Mouse (Mus musculus) lung, embryonic 16.5 days (tissue): ENCODE measurements at regions not wholly inside any gene's neighbourhood (a gene's known extent, or its start where the extent isn't known, plus 50 kb on each side); places are given as distances from the start of the nearest gene placed in this dataset.

Experiments used
- ATAC-seq: fragments of 200-750 bp; cut with Nextera tagmentation; 2 replicates; pipeline ENCODE4 v1.8.0; 2017; ENCODE audit warnings: low read depth, mild to moderate bottlenecking, moderate library complexity
- H3K27ac ChIP-seq: fragments of 300-500 bp; sonication (generic); 2 replicates; pipeline ENCODE4 v1.5.1; 2014; ENCODE audit warnings: mild to moderate bottlenecking, control low read depth, low read length
- H3K27me3 ChIP-seq: fragments of 300-500 bp; sonication (generic); 2 replicates; pipeline ENCODE4 v1.6.1; 2014; ENCODE audit warnings: low read depth, low read length, mixed read lengths; ENCODE audit not compliant: control insufficient read depth, insufficient read depth
- H3K36me3 ChIP-seq: fragments of 300-500 bp; sonication (generic); 2 replicates; pipeline ENCODE4 v1.6.1; 2014; ENCODE audit warnings: low read length; ENCODE audit not compliant: control insufficient read depth, insufficient read depth
- H3K4me1 ChIP-seq: fragments of 300-500 bp; sonication (generic); replicated peaks from 2 replicates; pipeline ENCODE4 v1.6.1; 2014; ENCODE audit warnings: low read length, mixed read lengths; ENCODE audit not compliant: control insufficient read depth, insufficient read depth
- H3K4me2 ChIP-seq: fragments of 300-500 bp; sonication (generic); 2 replicates; pipeline ENCODE4 v1.6.1; 2014; ENCODE audit warnings: low read depth, low read length, control low read depth
- H3K4me3 ChIP-seq: fragments of 300-500 bp; sonication (generic); 2 replicates; pipeline ENCODE4 v1.5.1; 2014; ENCODE audit warnings: mild to moderate bottlenecking, low read length, control low read depth
- H3K9ac ChIP-seq: fragments of 300-500 bp; sonication (generic); 2 replicates; pipeline ENCODE4 v1.6.1; 2014; ENCODE audit warnings: low read length, control low read depth
- H3K9me3 ChIP-seq: fragments of 300-500 bp; sonication (generic); 2 replicates; pipeline ENCODE4 v1.6.1; 2016; ENCODE audit warnings: low read length; ENCODE audit not compliant: control insufficient read depth
- WGBS: fragments of 180-500 bp; shearing (Covaris S2); extraction: QIAGEN DNeasy Blood & Tissue Kit; methylation state at CpG from one replicate; pipeline ENCODE4 v1.1.7; 2014; 5-methylcytosine and 5-hydroxymethylcytosine counted together

DNA sequence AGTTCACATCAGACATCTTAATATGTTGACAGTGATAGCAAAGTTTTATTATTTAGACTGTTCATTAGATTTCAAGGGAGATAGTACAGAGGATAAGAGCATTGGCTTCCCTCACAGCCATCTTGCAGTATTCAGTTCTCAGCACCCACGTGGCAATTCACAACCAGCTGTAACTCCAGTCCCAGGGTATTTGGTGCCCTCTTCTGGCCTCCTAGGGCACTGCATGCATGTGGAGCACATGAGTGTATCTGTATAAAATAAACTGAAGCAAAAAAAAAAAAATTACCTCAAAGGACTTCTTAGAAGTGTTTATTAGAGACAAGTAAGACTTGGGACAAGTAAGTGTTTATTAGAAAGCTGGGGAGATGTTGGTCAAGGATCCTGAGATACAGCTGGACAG is 849.3 kb upstream of the Tmem132c start:
- Histone ChIP-seq H3K9me3 (no peaks in the 10 kb centered on the region), H3K36me3 (no peaks in the 10 kb centered on the region), H3K4me1 (no peaks in the 10 kb centered on the region), H3K9ac (no peak overlapping the region), H3K27me3 (no peaks in the 10 kb centered on the region), H3K27ac (no peak overlapping the region), H3K4me2 (no peak overlapping the region), H3K4me3 (no peak overlapping the region)
- ATAC-seq, result no peak
- WGBS, result 37% methylated on average over 1 of the region's 1 CpGs

DNA sequence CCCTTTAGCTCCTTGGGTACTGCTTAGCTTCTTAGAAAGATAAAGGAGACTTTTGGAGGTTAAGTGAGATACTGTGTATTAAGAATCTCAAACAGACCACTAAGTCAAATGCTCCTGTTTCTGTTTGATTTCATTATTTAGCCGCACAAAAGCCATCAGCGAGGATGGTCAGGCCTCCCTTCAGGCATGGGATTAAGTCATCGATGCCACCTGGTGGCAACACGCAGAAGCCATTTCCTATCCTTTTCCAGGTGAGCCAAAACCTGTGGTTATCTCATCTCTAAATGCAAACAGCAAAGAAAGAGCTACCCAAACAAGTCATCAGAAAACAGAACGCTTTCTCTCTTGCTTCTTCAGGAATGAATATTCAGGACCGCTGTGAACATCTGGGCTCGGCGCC is 846.3 kb upstream of the Tmem132c start:
- Histone ChIP-seq H3K27me3 (no peaks in the 10 kb centered on the region), H3K9me3 (no peaks in the 10 kb centered on the region; the same call in 1 of the 2 replicates), H3K36me3 (no peaks in the 10 kb centered on the region), H3K4me1 (no peaks in the 10 kb centered on the region), H3K4me3 (no peak overlapping the region), H3K4me2 (no peak overlapping the region), H3K9ac (no peak overlapping the region), H3K27ac (no peak overlapping the region)
- 46% methylated on average over 8 of the region's 8 CpGs for WGBS
- ATAC-seq, result no peak

DNA sequence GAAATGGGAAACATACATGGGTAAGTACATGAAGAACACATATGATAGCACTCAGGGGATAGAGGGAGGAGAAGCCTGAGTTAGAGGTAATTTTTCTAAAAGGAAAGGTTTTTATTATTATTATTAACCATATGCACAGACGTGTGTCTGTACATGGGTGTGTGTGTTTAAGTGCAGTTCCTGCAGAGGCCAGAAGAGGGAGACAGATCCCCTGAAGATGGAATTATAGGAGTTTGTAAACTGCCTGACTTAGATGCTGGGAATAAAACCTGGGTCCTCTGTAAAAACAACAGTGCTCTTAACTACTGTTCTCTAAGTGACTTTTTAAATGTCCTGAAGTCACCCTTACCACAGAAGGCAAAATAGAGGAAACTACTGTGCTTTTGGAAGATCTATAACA is 809.9 kb upstream of the Tmem132c start:
- Histone ChIP-seq H3K9ac (no peak overlapping the region), H3K4me2 (no peak overlapping the region), H3K4me3 (no peak overlapping the region), H3K27me3 (no peaks in the 10 kb centered on the region), H3K36me3 (no peaks in the 10 kb centered on the region), H3K27ac (no peak overlapping the region), H3K9me3 (0 out of 2 replicates have a peak, but pooled peaks cover 5% of the 10 kb centered on the region), H3K4me1 (no peaks in the 10 kb centered on the region)
- ATAC-seq, result no peak
- 60% methylated on average over 1 of the region's 1 CpGs for WGBS

DNA sequence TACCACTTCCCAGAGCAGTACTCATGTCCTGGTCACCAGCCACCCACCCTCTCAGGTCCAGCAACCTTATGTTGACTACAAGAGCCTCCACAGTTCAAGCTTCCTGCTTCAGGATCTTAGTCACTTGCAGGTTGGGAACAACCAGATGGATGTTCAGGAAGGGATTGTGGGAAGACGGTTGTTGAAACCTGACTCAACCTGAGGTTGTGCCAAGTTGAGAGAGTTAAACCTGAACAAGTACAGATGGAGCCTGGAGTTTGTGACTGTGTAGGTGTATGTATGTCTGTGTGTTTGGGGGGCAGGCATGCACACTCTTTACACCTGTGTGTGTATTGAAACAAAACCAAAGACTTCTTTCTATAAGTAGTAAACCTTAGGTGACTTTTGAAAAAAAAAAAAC is 802.9 kb upstream of the Tmem132c start:
- no peaks in the 10 kb centered on the region for H3K9me3 ChIP-seq
- no peak overlapping the region for H3K27ac ChIP-seq
- no peak overlapping the region for H3K4me3 ChIP-seq
- no peaks in the 10 kb centered on the region for H3K4me1 ChIP-seq
- no peaks in the 10 kb centered on the region for H3K27me3 ChIP-seq
- 75% methylated on average over 1 of the region's 1 CpGs for WGBS
- no peak overlapping the region for H3K9ac ChIP-seq
- no peaks in the 10 kb centered on the region for H3K36me3 ChIP-seq
- ATAC-seq, result no peak
- H3K4me2 ChIP-seq, result no peak overlapping the region

DNA sequence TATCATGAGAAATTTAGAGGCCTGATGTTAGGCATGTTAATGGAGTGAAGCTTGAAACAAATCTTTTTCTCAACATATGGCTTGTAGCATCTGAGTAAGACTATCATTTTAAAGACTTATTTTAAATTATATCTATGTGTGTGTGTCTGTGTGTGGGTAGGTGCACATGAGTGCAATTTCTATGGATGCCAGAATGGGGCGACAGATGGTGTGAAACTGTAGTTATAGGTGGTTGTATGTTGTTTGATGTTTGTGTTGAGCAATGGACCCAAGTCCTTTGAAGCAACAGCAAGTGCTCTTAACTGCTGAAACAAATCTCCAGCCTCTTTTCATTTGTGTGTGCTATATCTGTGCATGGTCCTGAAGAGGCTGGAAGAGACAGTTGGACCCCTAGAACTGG is 801.1 kb upstream of the Tmem132c start:
- Histone ChIP-seq H3K27ac (no peak overlapping the region), H3K4me1 (no peaks in the 10 kb centered on the region), H3K4me2 (no peak overlapping the region), H3K9me3 (no peaks in the 10 kb centered on the region), H3K36me3 (no peaks in the 10 kb centered on the region), H3K9ac (no peak overlapping the region), H3K27me3 (no peaks in the 10 kb centered on the region), H3K4me3 (no peak overlapping the region)
- ATAC-seq, result no peak
- 88% methylated on average over 1 of the region's 1 CpGs for WGBS

DNA sequence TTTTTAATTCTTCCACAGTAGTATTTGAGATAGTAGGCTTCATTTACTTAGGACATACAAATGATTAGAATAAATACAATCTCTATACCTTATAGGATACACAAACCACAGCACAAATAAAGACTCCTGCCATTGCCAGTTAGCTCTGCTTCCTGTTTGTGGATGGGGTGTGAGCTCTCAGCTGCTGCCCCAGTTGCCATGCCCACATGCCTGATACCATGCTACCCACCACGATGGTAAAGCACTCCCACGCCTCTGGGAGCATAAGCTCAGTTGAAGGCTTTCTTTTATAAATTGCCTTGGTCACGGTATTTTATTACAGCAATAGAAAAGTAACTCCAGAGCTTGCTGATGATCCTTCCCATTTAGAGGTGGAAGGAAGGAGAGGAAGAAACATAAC is 765.8 kb upstream of the Tmem132c start:
- no peak overlapping the region for H3K27ac ChIP-seq
- no peak for ATAC-seq

DNA sequence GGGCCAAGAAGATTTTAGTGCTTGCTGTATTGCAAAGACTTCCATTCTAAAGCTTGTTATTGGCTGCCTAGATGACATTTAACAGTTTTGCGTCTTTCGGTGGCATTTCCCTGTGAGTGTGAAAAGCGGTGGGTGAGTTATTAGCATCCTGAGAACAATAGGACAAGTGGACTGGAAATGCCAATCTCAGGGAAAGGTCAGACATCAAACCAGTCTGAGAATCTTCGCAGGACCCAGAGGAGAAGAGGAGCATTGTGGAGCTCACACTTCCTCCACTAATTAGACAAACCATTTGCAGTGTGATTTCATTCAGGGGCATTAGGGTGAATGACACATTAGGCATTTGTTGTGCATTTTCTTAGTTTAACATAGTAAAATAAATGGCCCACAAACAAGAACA is 719.5 kb upstream of the Tmem132c start:
- WGBS, result 79% methylated on average over 4 of the region's 4 CpGs
- no peaks in the 10 kb centered on the region for H3K36me3 ChIP-seq
- H3K4me2 ChIP-seq, result no peak overlapping the region
- no peak overlapping the region for H3K27ac ChIP-seq
- no peak overlapping the region for H3K4me3 ChIP-seq
- no peaks in the 10 kb centered on the region for H3K27me3 ChIP-seq
- no peaks in the 10 kb centered on the region for H3K9me3 ChIP-seq
- no peak overlapping the region for H3K9ac ChIP-seq
- ATAC-seq, result no peak
- no peaks in the 10 kb centered on the region for H3K4me1 ChIP-seq

More for the DNA sequence above, 765.8 kb upstream of the Tmem132c start:
- no peak overlapping the region for H3K4me3 ChIP-seq
- no peak overlapping the region for H3K4me2 ChIP-seq
- H3K27me3 ChIP-seq, result no peaks in the 10 kb centered on the region
- H3K36me3 ChIP-seq, result no peaks in the 10 kb centered on the region
- H3K9ac ChIP-seq, result no peak overlapping the region
- H3K4me1 ChIP-seq, result no peaks in the 10 kb centered on the region
- no peaks in the 10 kb centered on the region for H3K9me3 ChIP-seq
- WGBS, result 74% methylated on average over 3 of the region's 3 CpGs

DNA sequence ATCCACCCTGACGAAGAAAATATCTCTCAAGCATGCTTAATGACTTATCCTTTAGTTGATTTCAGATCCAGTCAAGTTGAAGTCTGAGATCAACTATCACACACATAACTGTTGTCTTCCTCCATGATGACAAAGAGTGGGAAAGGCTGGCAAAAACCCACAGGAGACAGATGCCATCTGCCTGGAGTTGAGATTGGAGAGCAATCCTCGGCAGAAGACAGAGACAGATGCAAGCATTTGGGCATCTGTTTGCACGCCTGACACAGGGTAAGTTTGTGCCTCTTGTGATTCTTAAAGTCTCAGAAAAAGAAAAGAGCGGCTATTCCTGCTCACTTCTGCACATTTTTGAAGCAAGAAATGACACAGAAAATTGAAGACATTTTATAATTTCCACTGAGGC is 715.7 kb upstream of the Tmem132c start:
- ATAC-seq, result no peak
- H3K4me1 ChIP-seq, result no peaks in the 10 kb centered on the region
- H3K9ac ChIP-seq, result no peak overlapping the region
- WGBS, result 64% methylated on average over 4 of the region's 4 CpGs
- H3K4me3 ChIP-seq, result no peak overlapping the region
- no peak overlapping the region for H3K27ac ChIP-seq
- no peak overlapping the region for H3K4me2 ChIP-seq
- no peaks in the 10 kb centered on the region for H3K9me3 ChIP-seq
- no peaks in the 10 kb centered on the region for H3K27me3 ChIP-seq
- H3K36me3 ChIP-seq, result no peaks in the 10 kb centered on the region

DNA sequence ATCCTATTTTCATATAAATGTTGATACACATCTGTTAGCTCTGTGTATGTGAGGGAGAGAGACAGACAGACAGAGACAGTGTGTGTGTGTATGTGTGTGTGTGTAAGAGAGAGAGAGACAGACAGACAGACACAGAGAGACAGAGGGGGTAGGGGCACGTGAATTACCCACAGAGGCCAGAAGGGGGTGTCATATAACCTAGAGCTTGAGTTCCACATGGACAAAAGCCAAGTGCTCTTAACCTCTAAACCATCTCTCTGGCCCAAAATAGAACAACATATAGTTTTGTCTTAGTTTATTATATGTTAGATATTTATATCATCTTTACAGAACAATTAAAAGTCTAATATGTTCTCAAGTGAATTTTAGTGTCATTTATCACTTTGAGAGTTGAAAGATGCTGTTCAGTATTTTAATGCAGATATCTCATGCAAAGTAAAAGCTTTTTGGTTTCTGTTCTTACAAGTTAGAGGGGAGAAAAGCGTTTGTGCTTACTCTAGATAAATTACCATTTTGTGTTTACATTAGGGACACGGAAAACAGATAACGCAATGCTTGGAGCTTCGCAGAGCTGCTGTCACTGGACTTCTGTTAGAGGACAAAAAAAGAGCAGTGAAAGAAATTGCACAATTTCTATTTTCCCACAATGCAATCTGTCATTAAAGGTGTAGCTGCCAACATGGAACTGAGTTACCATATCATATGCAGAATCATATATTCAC is 710.6 kb upstream of the Tmem132c start:
- H3K27ac ChIP-seq, result no peak overlapping the region
- H3K9me3 ChIP-seq, result no peaks in the 10 kb centered on the region
- no peaks in the 10 kb centered on the region for H3K4me1 ChIP-seq
- H3K9ac ChIP-seq, result no peak overlapping the region
- H3K27me3 ChIP-seq, result no peaks in the 10 kb centered on the region
- peak; percentile 43; the same call in 1 of the 2 replicates for ATAC-seq
- no peak overlapping the region for H3K4me2 ChIP-seq
- no peak overlapping the region for H3K4me3 ChIP-seq
- WGBS, result 19% methylated on average over 5 of the region's 5 CpGs
- no peaks in the 10 kb centered on the region for H3K36me3 ChIP-seq

DNA sequence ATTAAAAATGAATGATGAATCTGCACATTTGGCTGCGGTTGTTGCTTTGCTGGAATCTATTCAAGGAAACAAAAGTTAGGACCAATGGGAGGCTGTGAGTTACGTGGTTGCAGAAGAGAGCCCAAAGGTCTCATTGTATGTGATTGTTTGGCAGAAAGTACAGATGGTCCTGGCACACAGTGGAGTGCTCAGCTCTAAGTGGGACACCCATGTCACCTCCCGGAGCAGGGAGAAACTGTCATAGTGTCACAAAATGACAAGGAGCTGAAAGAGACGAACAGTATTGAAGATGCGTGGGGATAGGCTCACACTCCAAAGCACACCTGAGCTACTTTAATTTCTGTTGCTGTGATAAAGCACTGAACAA is 710.1 kb upstream of the Tmem132c start:
- Histone ChIP-seq H3K27ac (no peak overlapping the region), H3K36me3 (no peaks in the 10 kb centered on the region), H3K9me3 (no peaks in the 10 kb centered on the region), H3K4me3 (no peak overlapping the region), H3K4me2 (no peak overlapping the region), H3K9ac (no peak overlapping the region), H3K4me1 (no peaks in the 10 kb centered on the region), H3K27me3 (no peaks in the 10 kb centered on the region)
- ATAC-seq, result peak; percentile 47; the same call in 1 of the 2 replicates
- 71% methylated on average over 5 of the region's 5 CpGs for WGBS
